Mouse (Mus musculus) C2C12 (cell line): Measurements from ENCODE around the gene Cdc40. TPM values are rescaled to one million over a fixed set of nuclear protein-coding genes. Genes with fewer than 3 reads are reported as not detected.

Source experiments
- H3K27me3 ChIP-seq: one replicate; pipeline ENCODE4 v1.6.1; 2011; ENCODE audit not compliant: control insufficient read depth, insufficient read depth, insufficient read length
- H3K36me3 ChIP-seq: one replicate; pipeline ENCODE4 v1.6.1; 2011; ENCODE audit not compliant: control insufficient read depth, insufficient read depth
- H3K4me3 ChIP-seq: one replicate; pipeline ENCODE4 v1.5.1; 2011; ENCODE audit warnings: mild to moderate bottlenecking, control low read depth; ENCODE audit not compliant: poor library complexity, insufficient read depth, severe bottlenecking
- H3K79me2 ChIP-seq: one replicate; pipeline ENCODE4 v1.6.1; 2011; ENCODE audit not compliant: control insufficient read depth, insufficient read depth
- H3K79me3 ChIP-seq: one replicate; pipeline ENCODE4 v1.6.1; 2011; ENCODE audit warnings: low read depth, control low read depth
- H3ac ChIP-seq: one replicate; pipeline ENCODE3; 2011; ENCODE audit warnings: low read depth; ENCODE audit not compliant: control insufficient read depth, insufficient read length
- CEBPB ChIP-seq: IDR thresholded peaks from one replicate; pipeline ENCODE4 v1.6.1; 2011; ENCODE audit warnings: low read depth, mild to moderate bottlenecking, control low read depth, moderate library complexity
- CTCF ChIP-seq: IDR thresholded peaks from one replicate; pipeline ENCODE4 v1.5.1; 2011; ENCODE audit not compliant: control insufficient read depth, insufficient read depth, insufficient read length
- FOSL1 ChIP-seq: IDR thresholded peaks from one replicate; pipeline ENCODE4 v1.8.0; 2011; ENCODE audit warnings: mild to moderate bottlenecking, low read length; ENCODE audit not compliant: poor library complexity, insufficient read depth, severe bottlenecking
- MAX ChIP-seq: IDR thresholded peaks from one replicate; pipeline ENCODE4 v1.6.1; 2011; ENCODE audit warnings: mild to moderate bottlenecking, control low read depth
- MYOD1 ChIP-seq: IDR thresholded peaks from one replicate; pipeline ENCODE4 v1.6.1; 2011; ENCODE audit warnings: low read depth; ENCODE audit not compliant: control insufficient read depth, insufficient read length
- MYOG ChIP-seq: IDR thresholded peaks from one replicate; pipeline ENCODE4 v1.6.1; 2011; ENCODE audit not compliant: control insufficient read depth, insufficient read length; ENCODE audit errors: extremely low read depth
- USF1 ChIP-seq: IDR thresholded peaks from one replicate; pipeline ENCODE4 v1.6.1; 2011; ENCODE audit warnings: low read depth, mild to moderate bottlenecking, control low read depth, moderate library complexity
- polyA plus RNA-seq: library from polyadenylated mRNA; unstranded; fragments of >200 nt; fragmentation: generic; extraction: Trizol; gene quantifications from one replicate; pipeline ENCODE4 v1.2.1, GENCODE M21; 2012; ENCODE audit warnings: missing spikeins

The Cdc40 gene
- polyA plus RNA-seq, 1 experiment, result 9.5 TPM

- no peak overlapping the region for H3K4me3 ChIP-seq
Observed at GRCm38 (mm10) chr10:40885432-40885831, 2.3 kb upstream of the Cdc40 start.

GRCm38 (mm10) chr10:40884279-40884806 lies 1.2 kb upstream of the Cdc40 start:
- peaks cover 44% of the 10 kb centered on the region for H3K79me3 ChIP-seq
- peak overlapping the region; percentile 71 for H3K4me3 ChIP-seq
- peak overlapping the region; percentile 93 for H3ac ChIP-seq
- H3K27me3 ChIP-seq, result no peaks in the 10 kb centered on the region
- H3K79me2 ChIP-seq, result peaks cover 78% of the 10 kb centered on the region
- peaks cover 9% of the 10 kb centered on the region for H3K36me3 ChIP-seq
- no peak for TF ChIP-seq CEBPB
- TF ChIP-seq CTCF, result peak; percentile 17
- no peak for TF ChIP-seq MYOD1
- TF ChIP-seq FOSL1, result no peak
- no peak for TF ChIP-seq MAX
- no peak for TF ChIP-seq MYOG
- no peak for TF ChIP-seq USF1

More at GRCm38 (mm10) chr10:40885432-40885831, 2.3 kb upstream of the Cdc40 start:
- peaks cover 74% of the 10 kb centered on the region for H3K79me2 ChIP-seq
- no peak overlapping the region for H3ac ChIP-seq
- H3K79me3 ChIP-seq, result peaks cover 34% of the 10 kb centered on the region
- no peaks in the 10 kb centered on the region for H3K36me3 ChIP-seq
- TF ChIP-seq CEBPB (no peak), USF1 (no peak), MAX (no peak), CTCF (no peak), FOSL1 (no peak), MYOG (no peak), MYOD1 (no peak)
- no peaks in the 10 kb centered on the region for H3K27me3 ChIP-seq

DNA sequence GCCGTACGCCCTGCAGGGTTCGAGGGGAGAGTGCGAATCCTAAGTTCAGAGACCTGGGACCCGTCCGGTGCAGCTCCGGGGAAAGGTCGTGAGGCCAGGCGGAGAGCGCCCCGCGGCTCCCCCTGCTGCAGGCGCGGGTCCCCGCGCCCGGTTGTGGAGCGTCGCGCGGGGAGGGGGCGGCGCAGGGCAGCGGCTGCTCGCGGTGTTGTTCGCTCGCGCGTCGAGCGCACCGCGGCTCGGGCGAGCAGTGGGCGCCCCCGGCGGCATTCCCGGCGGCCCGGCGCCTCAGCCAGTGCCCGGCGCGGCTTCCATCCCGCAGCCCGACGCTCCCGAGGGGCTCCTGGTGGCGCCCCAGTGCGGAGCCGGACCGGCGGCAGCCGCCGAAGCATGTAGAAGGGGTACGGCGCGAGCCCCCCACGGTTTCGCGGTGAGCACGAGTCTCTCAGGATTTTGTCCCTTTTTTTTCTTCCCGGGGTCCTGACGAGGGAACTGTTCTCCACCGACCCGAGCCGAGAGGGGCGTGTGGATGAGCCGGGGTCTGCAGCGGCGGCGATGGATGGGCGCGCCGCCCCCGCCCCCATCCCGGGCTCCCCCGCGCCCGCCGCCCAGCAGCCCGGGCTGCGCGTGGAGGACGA lies 650 bp upstream of the Cdc40 start:
- Histone ChIP-seq H3K27me3 (no peaks in the 10 kb centered on the region), H3K79me2 (peaks cover 80% of the 10 kb centered on the region), H3K79me3 (peaks cover 50% of the 10 kb centered on the region), H3ac (peak overlapping the region; percentile 93), H3K4me3 (peak overlapping the region; percentile 71), H3K36me3 (peaks cover 13% of the 10 kb centered on the region)
- no peak for TF ChIP-seq MAX
- no peak for TF ChIP-seq USF1
- no peak for TF ChIP-seq CEBPB
- TF ChIP-seq MYOG, result no peak
- TF ChIP-seq FOSL1, result no peak
- TF ChIP-seq MYOD1, result no peak
- no peak for TF ChIP-seq CTCF

GRCm38 (mm10) chr10:40882333-40882732 lies 778 bp downstream of the Cdc40 start:
- H3K36me3 ChIP-seq, result peaks cover 19% of the 10 kb centered on the region
- peaks cover 82% of the 10 kb centered on the region for H3K79me2 ChIP-seq
- peaks cover 61% of the 10 kb centered on the region for H3K79me3 ChIP-seq
- H3K27me3 ChIP-seq, result no peaks in the 10 kb centered on the region
- H3K4me3 ChIP-seq, result peak overlapping the region; percentile 95
- H3ac ChIP-seq, result peak overlapping the region; percentile 96
- TF ChIP-seq MYOD1 (no peak), MAX (no peak), MYOG (no peak), USF1 (no peak), FOSL1 (no peak), CEBPB (no peak), CTCF (no peak)

GRCm38 (mm10) chr10:40881236-40881635 lies 1.9 kb downstream of the Cdc40 start:
- H3K27me3 ChIP-seq, result no peaks in the 10 kb centered on the region
- no peak overlapping the region for H3ac ChIP-seq
- TF ChIP-seq USF1 (no peak), CEBPB (no peak), CTCF (no peak)
- H3K79me3 ChIP-seq, result peaks cover 71% of the 10 kb centered on the region
- no peak overlapping the region for H3K4me3 ChIP-seq
- H3K79me2 ChIP-seq, result peaks cover 91% of the 10 kb centered on the region
- peaks cover 19% of the 10 kb centered on the region for H3K36me3 ChIP-seq

GRCm38 (mm10) chr10:40879969-40880368 lies 3.1 kb downstream of the Cdc40 start:
- TF ChIP-seq CTCF (no peak), USF1 (no peak)
- no peaks in the 10 kb centered on the region for H3K27me3 ChIP-seq
- H3K79me3 ChIP-seq, result peaks cover 79% of the 10 kb centered on the region
- H3ac ChIP-seq, result no peak overlapping the region
- H3K79me2 ChIP-seq, result peaks cover 91% of the 10 kb centered on the region
- H3K4me3 ChIP-seq, result no peak overlapping the region
- H3K36me3 ChIP-seq, result peaks cover 19% of the 10 kb centered on the region
